Mouse (Mus musculus) bone marrow, adult 2 months (tissue): ENCODE results near the gene B3galt1.

Experiments
- CTCF ChIP-seq: fragments of 200-500 bp; IDR thresholded peaks from 2 replicates; pipeline ENCODE4 v1.5.1; 2011; ENCODE audit warnings: low read length, control low read depth; ENCODE audit not compliant: control insufficient read depth, insufficient read depth
- POLR2A ChIP-seq: fragments of 200-500 bp; IDR thresholded peaks from 2 replicates; pipeline ENCODE4 v1.6.1; 2011; ENCODE audit warnings: low read depth, mild to moderate bottlenecking, control low read depth, low read length, borderline replicate concordance; ENCODE audit not compliant: control insufficient read depth

GRCm38 (mm10) chr2:68141094-68141493 lies 575.4 kb downstream of the B3galt1 start:
- no peak for TF ChIP-seq CTCF
- no peak for TF ChIP-seq POLR2A
